Mouse (Mus musculus): Measurements from ENCODE around the gene Rpp25. TPM values are rescaled to one million over a fixed set of nuclear protein-coding genes. Genes with fewer than 3 reads are reported as not detected.

Gene Rpp25
- polyA plus RNA-seq, 1 experiment = 0.75 TPM

DNA sequence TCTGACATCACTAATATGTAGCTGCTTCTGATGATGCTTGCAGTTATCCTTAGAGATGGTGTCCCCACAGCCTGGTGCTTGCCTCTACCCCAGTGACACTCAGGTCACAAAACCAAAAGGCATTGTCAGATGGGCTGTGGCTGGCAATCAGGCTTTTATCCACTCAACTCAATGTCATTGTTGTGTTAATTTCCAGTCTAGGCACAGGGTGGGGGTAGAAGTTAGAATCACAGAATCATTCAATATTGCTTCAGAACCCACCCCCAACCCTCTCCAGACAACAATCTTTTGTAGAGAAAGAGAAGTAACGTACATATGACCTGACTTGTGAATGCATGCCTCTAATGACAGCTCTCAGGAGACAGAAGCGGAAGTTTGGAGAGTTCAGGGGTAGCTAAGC lies 6.8 kb downstream of the Rpp25 start:
- DNase-seq = no peak
- no peak overlapping the region for H3K27ac ChIP-seq (ENCODE audit: control insufficient read depth, insufficient read depth, low read length)
- peaks cover 2% of the 10 kb centered on the region; the same call in 1 of the 2 replicates for H3K27me3 ChIP-seq (ENCODE audit: control insufficient read depth, insufficient read depth, low read length)
- 59% methylated on average over 2 of the region's 2 CpGs for WGBS
- no peak overlapping the region for H3K4me3 ChIP-seq (ENCODE audit: control insufficient read depth, insufficient read depth, low read length)
- no peaks in the 10 kb centered on the region for H3K36me3 ChIP-seq (ENCODE audit: control insufficient read depth, insufficient read depth, low read length)
- no peaks in the 10 kb centered on the region for H3K4me1 ChIP-seq (replicated peaks; ENCODE audit: control insufficient read depth, insufficient read depth, low read length)
- TF ChIP-seq CTCF (IDR thresholded peaks at IDR 0.05; ENCODE audit: borderline replicate concordance, control insufficient read depth, extremely low read depth, insufficient read depth, low read length, poor library complexity) (no peak), POLR2A (IDR thresholded peaks at IDR 0.05; ENCODE audit: control insufficient read depth, extremely low read depth, insufficient read depth, low read length, poor library complexity) (no peak)

DNA sequence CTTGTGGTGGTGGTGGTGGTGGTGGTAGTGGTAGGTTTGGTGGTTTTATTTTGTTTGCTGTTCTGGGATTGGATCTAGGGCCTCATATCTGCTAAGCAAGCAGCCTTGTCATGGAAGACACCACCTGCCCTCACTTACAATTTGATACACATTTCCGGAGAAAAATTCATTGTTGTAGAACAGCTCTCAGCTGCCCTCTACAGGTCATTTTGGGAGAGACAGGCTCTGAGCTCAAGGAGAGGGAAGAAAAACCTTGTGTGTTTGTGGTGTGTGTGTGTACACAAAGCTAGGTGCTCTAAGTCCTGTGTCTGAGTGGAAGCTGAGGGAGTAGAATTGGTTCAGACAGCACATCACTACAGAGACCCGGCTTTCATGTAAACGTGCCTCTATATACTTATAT lies 13.3 kb downstream of the Rpp25 start:
- no peak for TF ChIP-seq POLR2A (IDR thresholded peaks at IDR 0.05; ENCODE audit: control insufficient read depth, extremely low read depth, insufficient read depth, low read length, poor library complexity)
- no peak for TF ChIP-seq CTCF (IDR thresholded peaks at IDR 0.05; ENCODE audit: borderline replicate concordance, control insufficient read depth, extremely low read depth, insufficient read depth, low read length, poor library complexity)
- Histone ChIP-seq H3K27ac (ENCODE audit: control insufficient read depth, insufficient read depth, low read length) (no peak overlapping the region), H3K4me1 (replicated peaks; ENCODE audit: control insufficient read depth, insufficient read depth, low read length) (peaks cover 4% of the 10 kb centered on the region), H3K36me3 (ENCODE audit: control insufficient read depth, insufficient read depth, low read length) (no peaks in the 10 kb centered on the region), H3K27me3 (ENCODE audit: control insufficient read depth, insufficient read depth, low read length) (no peaks in the 10 kb centered on the region), H3K4me3 (ENCODE audit: control insufficient read depth, insufficient read depth, low read length) (no peak overlapping the region)
- 13% methylated on average over 3 of the region's 3 CpGs for WGBS
- DNase-seq = peak; percentile 68

DNA sequence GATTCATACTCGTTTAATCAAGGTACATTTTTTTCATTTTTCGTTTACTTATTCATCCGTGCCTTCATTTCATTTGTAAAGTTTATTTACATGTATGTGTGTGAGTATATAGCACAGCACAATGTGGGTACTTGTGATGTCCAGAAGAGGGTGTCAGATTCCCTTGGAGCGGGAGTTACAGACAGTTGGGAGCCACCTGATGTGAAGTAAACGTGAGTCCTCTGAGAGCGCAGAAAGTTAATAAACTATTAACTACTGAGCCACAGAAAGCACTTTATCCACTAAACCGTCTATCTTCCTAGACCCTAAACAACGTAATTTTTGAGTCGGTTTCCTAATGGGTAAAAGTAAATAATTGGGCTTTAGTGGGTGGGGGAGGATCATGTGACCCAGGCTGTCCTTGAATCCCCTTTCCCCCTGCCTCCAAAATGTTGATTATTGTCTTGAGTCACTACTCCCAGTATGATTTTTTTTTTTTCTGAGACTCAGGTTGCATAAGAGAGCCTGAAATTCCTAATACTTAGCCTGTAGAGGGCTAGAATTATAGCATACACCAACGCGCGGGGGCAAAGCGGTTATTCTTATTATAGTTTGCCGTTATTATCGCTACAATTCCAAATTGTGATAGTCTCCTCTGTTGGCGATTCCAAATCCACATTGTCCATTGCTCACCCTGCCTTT lies 16.7 kb downstream of the Rpp25 start:
- DNase-seq = no peak
- WGBS = 36% methylated on average over 16 of the region's 16 CpGs
- Histone ChIP-seq H3K27ac (ENCODE audit: control insufficient read depth, insufficient read depth, low read length) (no peak overlapping the region), H3K4me1 (replicated peaks; ENCODE audit: control insufficient read depth, insufficient read depth, low read length) (peaks cover 11% of the 10 kb centered on the region), H3K4me3 (ENCODE audit: control insufficient read depth, insufficient read depth, low read length) (peak overlapping the region; percentile 80), H3K27me3 (ENCODE audit: control insufficient read depth, insufficient read depth, low read length) (no peaks in the 10 kb centered on the region), H3K36me3 (ENCODE audit: control insufficient read depth, insufficient read depth, low read length) (no peaks in the 10 kb centered on the region)
- no peak for TF ChIP-seq CTCF (IDR thresholded peaks at IDR 0.05; ENCODE audit: borderline replicate concordance, control insufficient read depth, extremely low read depth, insufficient read depth, low read length, poor library complexity)
- no peak for TF ChIP-seq POLR2A (IDR thresholded peaks at IDR 0.05; ENCODE audit: control insufficient read depth, extremely low read depth, insufficient read depth, low read length, poor library complexity)

DNA sequence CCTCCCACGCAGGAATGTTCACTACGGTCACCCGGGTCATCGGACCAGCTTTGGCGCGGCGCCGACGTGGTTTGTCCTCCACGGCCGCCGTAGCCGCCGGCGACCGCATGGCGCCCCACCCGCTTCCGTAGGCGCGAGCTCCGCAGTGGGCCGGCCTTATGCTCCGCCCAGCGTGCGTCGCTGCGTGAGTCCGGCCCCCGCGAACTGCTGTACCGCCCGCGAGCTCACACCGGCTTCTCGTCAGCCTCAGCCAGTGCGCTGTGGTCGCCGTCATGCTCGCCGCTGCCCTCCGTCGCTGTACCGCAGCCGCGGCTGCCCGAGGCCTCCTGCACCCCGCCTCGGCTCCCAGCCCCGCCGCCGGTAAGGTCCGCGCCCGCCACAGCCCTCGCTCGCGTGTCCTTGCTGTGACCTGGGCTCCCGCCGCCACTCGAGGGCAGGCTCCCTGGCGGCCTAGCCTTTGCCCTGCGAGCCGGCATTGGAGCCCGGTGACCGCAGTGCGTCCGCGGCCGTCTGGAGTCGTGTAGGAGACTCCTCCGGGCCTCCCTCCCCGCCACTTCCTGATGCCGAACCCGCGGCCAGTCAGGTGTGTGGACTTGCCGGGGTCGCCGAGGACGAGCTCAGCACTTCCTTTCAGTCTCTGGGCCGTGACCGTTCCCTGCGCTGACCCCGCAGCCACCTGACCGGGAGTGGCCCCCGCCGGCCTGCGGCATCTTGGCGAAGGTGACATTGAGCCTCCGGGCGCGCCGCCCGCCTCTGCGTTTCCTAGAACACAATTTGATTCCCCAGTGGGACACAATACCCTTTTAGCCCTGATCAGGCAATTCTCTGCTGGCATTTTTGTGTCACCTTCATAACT lies 17.5 kb downstream of the Rpp25 start, which contains the start of gene Cox5a:
TSS of gene Cox5a (plus strand) at position 219 of the 856 bp plus-strand sequence.
- peak within 1 kb of the TSS; percentile 80 for H3K4me3 ChIP-seq (ENCODE audit: control insufficient read depth, insufficient read depth, low read length)
- H3K36me3 ChIP-seq (ENCODE audit: control insufficient read depth, insufficient read depth, low read length) = no peaks in the 10 kb centered on the region
- H3K27me3 ChIP-seq (ENCODE audit: control insufficient read depth, insufficient read depth, low read length) = no peaks in the 10 kb centered on the region
- peaks cover 11% of the 10 kb centered on the region for H3K4me1 ChIP-seq (replicated peaks; ENCODE audit: control insufficient read depth, insufficient read depth, low read length)
- peak; percentile 89 for DNase-seq
- H3K27ac ChIP-seq (ENCODE audit: control insufficient read depth, insufficient read depth, low read length) = no peak within 1 kb of the TSS
- TF ChIP-seq POLR2A (IDR thresholded peaks at IDR 0.05; ENCODE audit: control insufficient read depth, extremely low read depth, insufficient read depth, low read length, poor library complexity) (peak; percentile 88), CTCF (IDR thresholded peaks at IDR 0.05; ENCODE audit: borderline replicate concordance, control insufficient read depth, extremely low read depth, insufficient read depth, low read length, poor library complexity) (no peak)
- WGBS = under 1% methylated on average over 95 of the region's 95 CpGs

DNA sequence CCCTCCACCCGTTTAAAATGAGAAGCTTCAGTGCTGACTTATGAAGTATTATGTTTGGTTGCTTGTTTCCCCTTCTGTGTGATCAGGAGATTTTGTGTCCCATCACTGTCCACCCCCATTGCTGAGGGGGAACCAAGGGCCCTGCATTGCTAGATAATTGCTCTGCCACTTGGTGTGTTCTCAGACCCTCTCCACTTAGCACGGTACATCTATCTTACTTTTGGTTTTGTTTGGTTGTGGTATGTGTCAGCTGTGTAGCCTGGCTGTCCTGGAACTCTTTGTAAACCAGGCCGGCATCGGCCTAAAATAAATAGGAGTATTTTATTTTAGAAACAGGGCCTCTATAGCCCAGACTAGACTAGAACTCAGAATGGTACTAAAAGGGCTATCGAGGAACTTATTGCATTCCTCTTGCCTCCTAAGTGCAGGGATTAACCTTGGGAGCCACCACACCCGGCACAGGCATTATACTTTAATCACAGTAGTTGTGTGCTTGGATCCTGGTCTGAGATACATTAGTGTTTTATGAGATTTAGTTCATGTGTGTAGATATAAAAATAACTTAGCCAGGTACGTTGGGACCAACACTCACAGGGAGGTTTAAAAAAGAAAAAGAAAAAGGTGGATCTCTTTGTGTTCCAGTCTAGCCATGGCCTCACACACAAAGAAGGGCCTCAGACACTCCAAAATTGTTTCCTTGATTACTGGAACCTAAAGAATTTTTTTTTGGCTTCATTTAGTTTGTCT lies 18.5 kb downstream of the Rpp25 start:
- TF ChIP-seq POLR2A (IDR thresholded peaks at IDR 0.05; ENCODE audit: control insufficient read depth, extremely low read depth, insufficient read depth, low read length, poor library complexity) (no peak), CTCF (IDR thresholded peaks at IDR 0.05; ENCODE audit: borderline replicate concordance, control insufficient read depth, extremely low read depth, insufficient read depth, low read length, poor library complexity) (no peak)
- WGBS = 31% methylated on average over 7 of the region's 7 CpGs
- no peaks in the 10 kb centered on the region for H3K27me3 ChIP-seq (ENCODE audit: control insufficient read depth, insufficient read depth, low read length)
- peak overlapping the region; percentile 28; the same call in 1 of the 2 replicates for H3K4me3 ChIP-seq (ENCODE audit: control insufficient read depth, insufficient read depth, low read length)
- H3K36me3 ChIP-seq (ENCODE audit: control insufficient read depth, insufficient read depth, low read length) = no peaks in the 10 kb centered on the region
- peaks cover 9% of the 10 kb centered on the region for H3K4me1 ChIP-seq (replicated peaks; ENCODE audit: control insufficient read depth, insufficient read depth, low read length)
- no peak for DNase-seq
- H3K27ac ChIP-seq (ENCODE audit: control insufficient read depth, insufficient read depth, low read length) = no peak overlapping the region

DNA sequence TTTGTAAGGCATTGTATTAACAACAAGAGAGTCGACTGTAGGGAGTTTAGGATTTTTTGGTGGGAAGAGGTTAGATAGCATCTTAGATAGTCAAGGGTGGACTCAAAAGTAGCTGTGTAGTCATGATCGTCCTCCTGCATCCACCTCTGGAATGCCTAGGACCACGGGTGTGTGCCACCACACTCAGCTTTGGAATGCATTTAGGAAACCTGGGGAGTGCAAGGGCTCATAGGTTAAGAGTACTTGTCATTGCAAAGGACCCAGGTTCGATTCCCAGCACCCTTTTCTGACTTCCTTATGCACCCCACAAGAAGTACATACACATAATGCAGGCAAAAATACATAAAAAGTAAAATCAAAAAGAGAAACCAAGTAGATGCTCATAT lies 19.0 kb downstream of the Rpp25 start:
- Histone ChIP-seq H3K4me1 (replicated peaks; ENCODE audit: control insufficient read depth, insufficient read depth, low read length) (peaks cover 9% of the 10 kb centered on the region), H3K36me3 (ENCODE audit: control insufficient read depth, insufficient read depth, low read length) (no peaks in the 10 kb centered on the region), H3K27ac (ENCODE audit: control insufficient read depth, insufficient read depth, low read length) (no peak overlapping the region), H3K4me3 (ENCODE audit: control insufficient read depth, insufficient read depth, low read length) (no peak overlapping the region), H3K27me3 (ENCODE audit: control insufficient read depth, insufficient read depth, low read length) (no peaks in the 10 kb centered on the region)
- TF ChIP-seq POLR2A (IDR thresholded peaks at IDR 0.05; ENCODE audit: control insufficient read depth, extremely low read depth, insufficient read depth, low read length, poor library complexity) = no peak
- no peak for TF ChIP-seq CTCF (IDR thresholded peaks at IDR 0.05; ENCODE audit: borderline replicate concordance, control insufficient read depth, extremely low read depth, insufficient read depth, low read length, poor library complexity)
- WGBS = 85% methylated on average over 4 of the region's 4 CpGs
- no peak for DNase-seq

Data from thymus, adult 2 months (tissue).